Comparison of ENCODE assay signal across 8 mouse cellular contexts in genomic region chrX:162901371-162902039, GRCm38 (mm10). TPM values are rescaled to one million over a fixed set of nuclear protein-coding genes. Genes with fewer than 3 reads are reported as not detected.
DNase-seq lines count a peak whose midpoint lies in the region; ATAC-seq and TF ChIP-seq lines count a peak whose summit lies in the region.

No protein-coding gene starts in this region.

- 29% methylated on average over 25 of the region's 25 CpGs for WGBS in forebrain, embryonic 14.5 days

- H3K4me2 ChIP-seq in forebrain, embryonic 14.5 days (ENCODE audit: low read length): peak overlapping the region; percentile 61

- peak; percentile 76 for DNase-seq in MEL (ENCODE audit: low read depth, low spot score)
- peak; percentile 65 for DNase-seq in forebrain, embryonic 14.5 days (ENCODE audit: low spot score)
- peak; percentile 13 for DNase-seq in layer of hippocampus, adult 9-11 months
- DNase-seq in lung, postnatal 25 days (ENCODE audit: low spot score): peak; percentile 33
- peak; percentile 27 for DNase-seq in ovary, postnatal 14 days (ENCODE audit: low spot score)
- peak; percentile 42 for DNase-seq in urinary bladder, adult 2 months (ENCODE audit: low spot score)

- no peaks in the 10 kb centered on the region for H3K27me3 ChIP-seq in MEL (ENCODE audit: control insufficient read depth in 1 of 2, insufficient read depth in 2 of 2, low read length in 2 of 2)
- no peaks in the 10 kb centered on the region for H3K27me3 ChIP-seq in forebrain, embryonic 14.5 days (replicated peaks; ENCODE audit: control insufficient read depth, insufficient read depth, low read length)

- peak overlapping the region; percentile 27 for H3K27ac ChIP-seq in MEL (ENCODE audit: control insufficient read depth, low read depth, low read length)
- H3K27ac ChIP-seq in forebrain, embryonic 14.5 days (ENCODE audit: low read depth, low read length): peak overlapping the region; percentile 71

- H3K79me2 ChIP-seq in MEL (ENCODE audit: control insufficient read depth, insufficient read depth, low read length, poor library complexity): no peaks in the 10 kb centered on the region; the same call in 1 of the 2 replicates

- peak; percentile 22 to 43; a peak in 1 of 4 replicates for TF ChIP-seq POLR2A in MEL (IDR thresholded peaks at IDR 0.05; ENCODE audit: control insufficient read depth in 1 of 2, insufficient read depth in 1 of 2, low read depth in 1 of 2, low read length in 2 of 2, poor library complexity in 1 of 2)

- peak in 1 of 2 experiments; percentile 14; a peak in 1 of 4 replicates for TF ChIP-seq EP300 in MEL (IDR thresholded peaks at IDR 0.05; ENCODE audit: low read depth in 1 of 2, low read length in 2 of 2)

- no peaks in the 10 kb centered on the region for H3K9me3 ChIP-seq in MEL (replicated peaks; ENCODE audit: insufficient read depth, low read length)
- no peaks in the 10 kb centered on the region for H3K9me3 ChIP-seq in forebrain, embryonic 14.5 days (replicated peaks; ENCODE audit: control insufficient read depth, low read length)

- TF ChIP-seq RAD21 in MEL (IDR thresholded peaks at IDR 0.05; ENCODE audit: low read depth, low read length): no peak

- H3K9ac ChIP-seq in MEL (ENCODE audit: control insufficient read depth, low read depth, low read length, poor library complexity, severe bottlenecking): peak overlapping the region; percentile 58
- H3K9ac ChIP-seq in forebrain, embryonic 14.5 days (ENCODE audit: low read length): peak overlapping the region; percentile 72

- H3K4me1 ChIP-seq in MEL (ENCODE audit: control insufficient read depth in 1 of 2, insufficient read depth in 2 of 2, low read length in 2 of 2): peaks cover 8% of the 10 kb centered on the region in 2 experiments
- H3K4me1 ChIP-seq in forebrain, embryonic 14.5 days (ENCODE audit: control insufficient read depth, insufficient read depth, low read length): no peaks in the 10 kb centered on the region

- no peak for TF ChIP-seq CTCF in MEL (IDR thresholded peaks at IDR 0.05 in 2 of 3, conservative IDR thresholded peaks at IDR 0.05 in 1 of 3; ENCODE audit: control insufficient read depth in 1 of 3, insufficient read depth in 1 of 3, low read depth in 2 of 3, low read length in 3 of 3, poor library complexity in 1 of 3, severe bottlenecking in 1 of 3)

- H3K36me3 ChIP-seq in MEL (ENCODE audit: control insufficient read depth in 1 of 2, insufficient read depth in 2 of 2, low read length in 2 of 2): peaks cover 0 to 8% of the 10 kb centered on the region in 2 experiments; a peak in 3 of 4 replicates
- no peaks in the 10 kb centered on the region for H3K36me3 ChIP-seq in forebrain, embryonic 14.5 days (ENCODE audit: control insufficient read depth, insufficient read depth, low read length)

- peak overlapping the region; percentile 89 to 95 for H3K4me3 ChIP-seq in MEL (ENCODE audit: control insufficient read depth in 1 of 2, insufficient read depth in 1 of 2, low read depth in 2 of 2, low read length in 2 of 2)
- H3K4me3 ChIP-seq in forebrain, embryonic 14.5 days (ENCODE audit: low read depth, low read length): peak overlapping the region; percentile 47

- ATAC-seq in cerebellum, adult (ENCODE audit: insufficient number of reproducible peaks, low FRiP score, low TSS enrichment): peak; percentile 81
- ATAC-seq in forebrain, embryonic 14.5 days: peak; percentile 89
- peak; percentile 68 to 76 for ATAC-seq in hematopoietic stem cell, adult 5-6 weeks (replicated peaks in 1 of 2; ENCODE audit: insufficient read depth in 1 of 2, low FRiP score in 2 of 2, low TSS enrichment in 1 of 2, low read depth in 1 of 2, poor library complexity in 2 of 2, severe bottlenecking in 2 of 2)

TF ChIP-seq in MEL, 35 proteins besides CTCF, POLR2A, EP300 and RAD21:
- TF ChIP-seq BHLHE40 (IDR thresholded peaks at IDR 0.05; ENCODE audit: borderline replicate concordance, low read depth, low read length): no peak
- TF ChIP-seq MAZ (IDR thresholded peaks at IDR 0.05; ENCODE audit: low read depth, low read length): peak; percentile 48; the same call in 1 of the 2 replicates
- TF ChIP-seq POLR2AphosphoS2 (IDR thresholded peaks at IDR 0.05; ENCODE audit: low read length): 0 out of 2 replicates have a peak, but pooled peaks have one; percentile 35
- peak; percentile 49; the same call in 1 of the 2 replicates for TF ChIP-seq ZMIZ1 (IDR thresholded peaks at IDR 0.05; ENCODE audit: low read depth, low read length)
- TF ChIP-seq TAL1 (IDR thresholded peaks at IDR 0.05; ENCODE audit: low read length): no peak
- TF ChIP-seq KAT2A (conservative IDR thresholded peaks at IDR 0.05; ENCODE audit: low read depth, low read length): no peak
- TF ChIP-seq MXI1 (IDR thresholded peaks at IDR 0.05; ENCODE audit: low read depth, low read length): no peak
- peak; percentile 21; the same call in 1 of the 2 replicates for TF ChIP-seq MAX (IDR thresholded peaks at IDR 0.05; ENCODE audit: low read length)
- no peak for TF ChIP-seq ETS1 (IDR thresholded peaks at IDR 0.05; ENCODE audit: low read depth, low read length)
- TF ChIP-seq MYB (IDR thresholded peaks at IDR 0.05; ENCODE audit: low read depth, low read length): no peak
- TF ChIP-seq HCFC1 (IDR thresholded peaks at IDR 0.05; ENCODE audit: low read depth, low read length): peak; percentile 29; the same call in 1 of the 2 replicates
- no peak for TF ChIP-seq JUND (IDR thresholded peaks at IDR 0.05; ENCODE audit: low read depth, low read length)
- peak; percentile 57; the same call in 1 of the 2 replicates for TF ChIP-seq SIN3A (IDR thresholded peaks at IDR 0.05; ENCODE audit: low read length)

RNA-seq across cellular contexts. Expression of gene Ctps2, which starts 0.5 kb away (rescaled TPM):
- total RNA-seq in MEL (2012; rRNA removed): 31.6 and 31.8 TPM in 2 replicates
- polyA plus RNA-seq in MEL (2012; ENCODE audit: insufficient read depth in 1 of 2, insufficient read length in 2 of 2, low read depth in 1 of 2, low replicate concordance in 2 of 2, missing spikeins in 1 of 2): 10 to 100 TPM in 1 of 2 experiments, not detected in 1; 31.0 TPM
- 104 and 110 TPM in 2 replicates for polyA plus RNA-seq in forebrain, embryonic 14.5 days (2014; fragmentation: Nextera tagmentation; extraction: Ambion mirVana)
- 81.8 and 93.4 TPM in 2 replicates for total RNA-seq in hematopoietic stem cell, adult 5-6 weeks (2017)
- polyA plus RNA-seq in urinary bladder, adult 2 months (2012; rRNA removed): 54.9 and 61.5 TPM in 2 replicates

RNA-seq across cellular contexts. Expression of gene Syap1, which starts 13.3 kb away (rescaled TPM):
- total RNA-seq in MEL (2012; rRNA removed): 14.8 and 15.6 TPM in 2 replicates
- polyA plus RNA-seq in MEL (2012; ENCODE audit: insufficient read depth in 1 of 2, insufficient read length in 2 of 2, low read depth in 1 of 2, low replicate concordance in 2 of 2, missing spikeins in 1 of 2): 10 to 100 TPM in 1 of 2 experiments, not detected in 1; 19.1 TPM
- polyA plus RNA-seq in forebrain, embryonic 14.5 days (2014; fragmentation: Nextera tagmentation; extraction: Ambion mirVana): 30.0 and 31.3 TPM in 2 replicates
- total RNA-seq in hematopoietic stem cell, adult 5-6 weeks (2017): 55.8 TPM in 2 replicates
- polyA plus RNA-seq in urinary bladder, adult 2 months (2012; rRNA removed): 50.7 and 54.2 TPM in 2 replicates

Comparison
In these comparisons a context has a peak if more than half of its experiments do, and no peak if none do; other contexts are left out.
1. Peak in every context shown above with its lines: DNase-seq, ATAC-seq, H3K4me3 ChIP-seq and H3K27ac ChIP-seq.
2. DNase-seq: peak in every context shown above with its lines; median percentile 76 in MEL; 65 in forebrain, embryonic 14.5 days; 42 in urinary bladder, adult 2 months; 33 in lung, postnatal 25 days; 27 in ovary, postnatal 14 days; 13 in layer of hippocampus, adult 9-11 months.